Mouse (Mus musculus) limb, embryonic 11.5 days (tissue): ENCODE results near the gene Gm21310. TPM values are rescaled to one million over a fixed set of nuclear protein-coding genes. Genes with fewer than 3 reads are reported as not detected.
"Not testable (repeated sequence)": the region's sequence is repeated elsewhere in the genome, so short reads cannot be mapped to it uniquely, and the experiment has no call there.

Experiments used
- ATAC-seq: fragments of 200-750 bp; cut with Nextera tagmentation; 2 replicates; pipeline ENCODE4 v1.8.0; 2017; ENCODE audit warnings: low read depth; ENCODE audit not compliant: insufficient number of reproducible peaks, low FRiP score, low TSS enrichment
- DNase-seq: peaks from one replicate; pipeline ENCODE4 v3.0.0-alpha.2; 2015; ENCODE audit warnings: low spot score
- H3K27ac ChIP-seq: fragments of 300-500 bp; sonication (generic); replicated peaks from 2 replicates; pipeline ENCODE4 v1.5.1; 2014; ENCODE audit warnings: low read depth, mild to moderate bottlenecking, low read length
- H3K27me3 ChIP-seq: fragments of 300-500 bp; sonication (generic); 2 replicates; pipeline ENCODE4 v1.6.1; 2014; ENCODE audit warnings: mild to moderate bottlenecking, low read length, mixed read lengths; ENCODE audit not compliant: control insufficient read depth, insufficient read depth
- H3K36me3 ChIP-seq: fragments of 300-500 bp; sonication (generic); 2 replicates; pipeline ENCODE4 v1.6.1; 2014; ENCODE audit warnings: mild to moderate bottlenecking, low read length, moderate library complexity, mixed read lengths; ENCODE audit not compliant: control insufficient read depth, insufficient read depth
- H3K4me1 ChIP-seq: fragments of 300-500 bp; sonication (generic); 2 replicates; pipeline ENCODE4 v1.6.1; 2014; ENCODE audit warnings: low read length, mixed read lengths; ENCODE audit not compliant: control insufficient read depth, insufficient read depth
- H3K4me2 ChIP-seq: fragments of 300-500 bp; sonication (generic); 2 replicates; pipeline ENCODE4 v1.6.1; 2014; ENCODE audit warnings: low read depth, mild to moderate bottlenecking, moderate library complexity; ENCODE audit not compliant: severe bottlenecking
- H3K4me3 ChIP-seq: fragments of 300-500 bp; sonication (generic); 2 replicates; pipeline ENCODE4 v1.5.1; 2014; ENCODE audit warnings: low read depth, low read length
- H3K9ac ChIP-seq: fragments of 300-500 bp; sonication (generic); 2 replicates; pipeline ENCODE4 v1.6.1; 2014; ENCODE audit warnings: mild to moderate bottlenecking, low read length
- H3K9me3 ChIP-seq: fragments of 300-500 bp; sonication (generic); 2 replicates; pipeline ENCODE4 v1.6.1; 2016; ENCODE audit warnings: low read length; ENCODE audit not compliant: control insufficient read depth
- polyA plus RNA-seq: library from polyadenylated mRNA; unstranded; fragments of >200 nt; fragmentation: Nextera tagmentation; extraction: Ambion mirVana; gene quantifications from 2 replicates; pipeline ENCODE4 v1.2.1, GENCODE M21; 2014

The Gm21310 gene
- polyA plus RNA-seq = not detected in 2 replicates

DNA sequence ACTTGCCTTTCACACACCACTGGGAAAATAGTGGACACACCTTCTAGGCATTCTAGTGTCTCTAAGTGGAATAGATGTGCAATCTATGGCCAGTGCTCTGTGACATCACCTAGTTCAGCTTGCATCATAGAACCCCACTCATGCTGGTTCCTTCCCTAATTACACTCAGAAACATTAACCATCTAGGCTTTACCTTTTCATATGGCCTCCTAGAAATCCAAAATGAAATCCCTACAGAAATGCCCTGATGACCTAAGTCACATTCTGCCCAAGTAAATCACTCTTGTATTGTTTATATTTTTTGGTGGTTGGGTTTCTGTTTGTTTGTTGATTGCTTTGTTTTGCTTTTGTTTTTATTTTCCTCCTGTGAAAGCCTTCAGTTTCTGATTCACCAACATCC is at the start of gene Gm21310:
Gene Gm21310, minus strand, starts transcription at position 101 of the 400 bp plus-strand sequence.
- H3K9me3 ChIP-seq, H3K9ac ChIP-seq, H3K27ac ChIP-seq, H3K4me2 ChIP-seq, H3K36me3 ChIP-seq, H3K4me1 ChIP-seq, H3K27me3 ChIP-seq, H3K4me3 ChIP-seq, ATAC-seq, DNase-seq: not testable (repeated sequence)

Other genes starting within 250 kb of the Gm21310 start
- not detected in 2 replicates for gene Gm20834, start 177.4 kb upstream of the Gm21310 start, polyA plus RNA-seq